In genomic region chrX:151132785-151133184, GRCm38 (mm10) we compare ENCODE assay signal across 9 mouse cellular contexts. TPM values are rescaled to one million over a fixed set of nuclear protein-coding genes. Genes with fewer than 3 reads are reported as not detected.
DNase-seq lines count a peak whose midpoint lies in the region; ATAC-seq and TF ChIP-seq lines count a peak whose summit lies in the region.
"Had no signal": no experiment of that assay in that cellular context is flagged by ENCODE, and none has a peak within 500 bp of the region (broad histone marks: within the 10 kb centered on the region; RNA-seq: fewer than 3 reads in every experiment).

No protein-coding gene starts in this region.

- no peak for ATAC-seq in forebrain, postnatal 0 days
- no peak for ATAC-seq in forebrain, embryonic 13.5 days
- no peak for ATAC-seq in lung, embryonic 14.5 days (ENCODE audit: insufficient read depth)
- no peak for ATAC-seq in inflammation-experienced regulatory T-cells, adult 6 months

- no peak overlapping the region for H3K4me2 ChIP-seq in forebrain, postnatal 0 days (ENCODE audit: low read depth)
- H3K4me2 ChIP-seq in forebrain, embryonic 13.5 days: no peak overlapping the region
- H3K4me2 ChIP-seq in lung, embryonic 14.5 days: 0 out of 2 replicates have a peak overlapping the region, but pooled peaks have one; percentile 12

- no peaks in the 10 kb centered on the region for H3K27me3 ChIP-seq in forebrain, postnatal 0 days (ENCODE audit: insufficient read depth, low read length)
- H3K27me3 ChIP-seq in forebrain, embryonic 13.5 days: no peaks in the 10 kb centered on the region
- H3K27me3 ChIP-seq in lung, embryonic 14.5 days (ENCODE audit: insufficient read depth, low read length): no peaks in the 10 kb centered on the region

- H3K36me3 ChIP-seq in forebrain, postnatal 0 days (ENCODE audit: insufficient read depth): no peaks in the 10 kb centered on the region
- H3K36me3 ChIP-seq in forebrain, embryonic 13.5 days (ENCODE audit: poor library complexity, severe bottlenecking): no peaks in the 10 kb centered on the region
- H3K36me3 ChIP-seq in lung, embryonic 14.5 days (ENCODE audit: insufficient read depth): no peaks in the 10 kb centered on the region

- no peak overlapping the region for H3K9ac ChIP-seq in forebrain, postnatal 0 days
- no peak overlapping the region for H3K9ac ChIP-seq in forebrain, embryonic 13.5 days
- no peak overlapping the region for H3K9ac ChIP-seq in lung, embryonic 14.5 days

- DNase-seq in forebrain, postnatal 0 days: peak; percentile 18
- peak; percentile 44 for DNase-seq in lung, embryonic 14.5 days
- DNase-seq in lung, postnatal 4 days: no peak
- peak; percentile 32 for DNase-seq in embryo, embryonic 11 days
- DNase-seq in naive thymus-derived CD4-positive, alpha-beta T cell, adult 2 months (ENCODE audit: low read depth): peak; percentile 35
- no peak for DNase-seq in adrenal gland, adult 18-20 months (ENCODE audit: low spot score in 2 of 2)

- peak; percentile 48 for TF ChIP-seq CTCF in forebrain, postnatal 0 days (IDR thresholded peaks at IDR 0.05; ENCODE audit: low read depth)
- peak; percentile 46 for TF ChIP-seq CTCF in lung, embryonic 14.5 days (IDR thresholded peaks at IDR 0.05; ENCODE audit: low read depth)

- no peak overlapping the region for H3K4me3 ChIP-seq in forebrain, postnatal 0 days (ENCODE audit: low read depth, low read length)
- H3K4me3 ChIP-seq in forebrain, embryonic 13.5 days: no peak overlapping the region
- no peak overlapping the region for H3K4me3 ChIP-seq in lung, embryonic 14.5 days (ENCODE audit: low read depth, low read length)

- WGBS in forebrain, postnatal 0 days: 41% methylated on average over 10 of the region's 10 CpGs
- 26% methylated on average over 10 of the region's 10 CpGs for WGBS in forebrain, embryonic 13.5 days
- WGBS in lung, embryonic 14.5 days: 26% methylated on average over 10 of the region's 10 CpGs

- no peak overlapping the region for H3K27ac ChIP-seq in forebrain, postnatal 0 days (ENCODE audit: low read depth, low read length)
- H3K27ac ChIP-seq in forebrain, embryonic 13.5 days: no peak overlapping the region
- no peak overlapping the region for H3K27ac ChIP-seq in lung, embryonic 14.5 days (ENCODE audit: low read depth)
- H3K27ac ChIP-seq: macrophage had no signal

- no peaks in the 10 kb centered on the region for H3K4me1 ChIP-seq in forebrain, postnatal 0 days (ENCODE audit: insufficient read depth)
- no peaks in the 10 kb centered on the region for H3K4me1 ChIP-seq in forebrain, embryonic 13.5 days
- H3K4me1 ChIP-seq in lung, embryonic 14.5 days (ENCODE audit: insufficient read depth): no peaks in the 10 kb centered on the region

- no peaks in the 10 kb centered on the region for H3K9me3 ChIP-seq in forebrain, postnatal 0 days (ENCODE audit: low read length)
- no peaks in the 10 kb centered on the region for H3K9me3 ChIP-seq in forebrain, embryonic 13.5 days (replicated peaks)
- H3K9me3 ChIP-seq in lung, embryonic 14.5 days (ENCODE audit: low read depth, low read length): no peaks in the 10 kb centered on the region

RNA-seq across cellular contexts. Expression of gene Tsr2, which starts 36.4 kb away (rescaled TPM):
- 42.9 and 47.0 TPM in 2 replicates for total RNA-seq in forebrain, postnatal 0 days (2014; rRNA removed)
- 45.5 and 46.1 TPM in 2 replicates for polyA plus RNA-seq in forebrain, postnatal 0 days (2015; fragmentation: Nextera tagmentation; extraction: Ambion mirVana)
- polyA plus RNA-seq in forebrain, embryonic 13.5 days (2015; fragmentation: Nextera tagmentation; extraction: Ambion mirVana): 37.9 and 40.9 TPM in 2 replicates
- polyA plus RNA-seq in lung, embryonic 14.5 days (2014; fragmentation: Nextera tagmentation; extraction: Ambion mirVana): 38.0 TPM in 2 replicates
- polyA plus RNA-seq in inflammation-experienced regulatory T-cells, adult 6 months (2017; shearing (Covaris generic)): 10 to 100 TPM; 14.9 to 22.5 (median 17.1) TPM
- 10 to 100 TPM; 42.9 to 49.3 TPM for total RNA-seq in adrenal gland, adult 18-20 months (2021)

Comparison
In these comparisons a context has a peak if more than half of its experiments do, and no peak if none do; other contexts are left out.
1. DNase-seq: peak in forebrain, postnatal 0 days (single experiment), lung, embryonic 14.5 days (single experiment), embryo, embryonic 11 days (single experiment) and naive thymus-derived CD4-positive, alpha-beta T cell, adult 2 months (single experiment); none in lung, postnatal 4 days (0 of 2) and adrenal gland, adult 18-20 months (0 of 2).